24 mouse cellular contexts compared by ENCODE assay signal in genomic region chr7:43548206-43548605, GRCm38 (mm10). TPM values are rescaled to one million over a fixed set of nuclear protein-coding genes. Genes with fewer than 3 reads are reported as not detected.
DNase-seq lines count a peak whose midpoint lies in the region; ATAC-seq lines count a peak whose summit lies in the region.
"Had no signal": no experiment of that assay in that cellular context is flagged by ENCODE, and none has a peak within 500 bp of the region (broad histone marks: within the 10 kb centered on the region; RNA-seq: fewer than 3 reads in every experiment).

No protein-coding gene starts in this region.

- H3K4me1 ChIP-seq in hindbrain, embryonic 11.5 days (replicated peaks; ENCODE audit: control insufficient read depth, insufficient read depth, low read length), result no peaks in the 10 kb centered on the region
- H3K4me1 ChIP-seq: embryonic facial prominence, embryonic 15.5 days; forebrain, embryonic 10.5 days; forebrain, embryonic 15.5 days; heart, embryonic 10.5 days; intestine, embryonic 15.5 days had no signal

- no peak overlapping the region for H3K4me3 ChIP-seq in hindbrain, embryonic 11.5 days (ENCODE audit: low read depth, low read length)
- H3K4me3 ChIP-seq: embryonic facial prominence, embryonic 15.5 days; erythroblast, embryonic 14.5 days; forebrain, embryonic 10.5 days; forebrain, embryonic 15.5 days; heart, embryonic 10.5 days; intestine, embryonic 15.5 days had no signal

- 79% methylated on average over 4 of the region's 4 CpGs for WGBS in hindbrain, embryonic 11.5 days

- H3K27me3 ChIP-seq in hindbrain, embryonic 11.5 days (ENCODE audit: control insufficient read depth, insufficient read depth, low read length), result no peaks in the 10 kb centered on the region
- H3K27me3 ChIP-seq: embryonic facial prominence, embryonic 15.5 days; forebrain, embryonic 15.5 days; intestine, embryonic 15.5 days had no signal

- peak; percentile 29 for DNase-seq in NIH3T3 (ENCODE audit: low read depth)
- DNase-seq in adipocyte (ENCODE audit: low spot score), result peak; percentile 16
- DNase-seq in cerebellum, adult 8-10 months, result peak; percentile 37
- DNase-seq in cerebellum, postnatal 14 days, result peak; percentile 74 to 75
- DNase-seq in c-Kit-positive CD71-positive TER-119-positive erythroid progenitor cells, embryonic 14.5 days (ENCODE audit: low spot score), result no peak
- no peak for DNase-seq in hindbrain, embryonic 11.5 days (ENCODE audit: low spot score)
- DNase-seq in ovary, postnatal 10 days (ENCODE audit: low spot score), result no peak
- DNase-seq: adrenal gland, postnatal 10 days; gastrocnemius, postnatal 10 days; heart, postnatal 10 days; heart, postnatal 4 days; kidney, adult 18-20 months; kidney, postnatal 10 days had no signal

- H3K36me3 ChIP-seq in hindbrain, embryonic 11.5 days (ENCODE audit: control insufficient read depth, insufficient read depth, low read length), result no peaks in the 10 kb centered on the region
- H3K36me3 ChIP-seq: embryonic facial prominence, embryonic 15.5 days; forebrain, embryonic 10.5 days; forebrain, embryonic 15.5 days; heart, embryonic 10.5 days; intestine, embryonic 15.5 days had no signal

- H3K4me2 ChIP-seq in hindbrain, embryonic 11.5 days (replicated peaks; ENCODE audit: low read depth, low read length), result no peak overlapping the region
- H3K4me2 ChIP-seq: embryonic facial prominence, embryonic 15.5 days; forebrain, embryonic 15.5 days; hindbrain, embryonic 14.5 days; intestine, embryonic 15.5 days had no signal

- H3K9ac ChIP-seq in hindbrain, embryonic 11.5 days (ENCODE audit: low read depth, low read length), result no peak overlapping the region
- H3K9ac ChIP-seq: embryonic facial prominence, embryonic 15.5 days; forebrain, embryonic 15.5 days; hindbrain, embryonic 14.5 days; intestine, embryonic 15.5 days had no signal

- H3K9me3 ChIP-seq in hindbrain, embryonic 11.5 days (ENCODE audit: control insufficient read depth, low read length), result no peaks in the 10 kb centered on the region
- H3K9me3 ChIP-seq: embryonic facial prominence, embryonic 15.5 days; forebrain, embryonic 10.5 days; forebrain, embryonic 15.5 days; heart, embryonic 10.5 days; intestine, embryonic 15.5 days had no signal

- no peak overlapping the region for H3K27ac ChIP-seq in hindbrain, embryonic 11.5 days (ENCODE audit: low read depth, low read length)
- H3K27ac ChIP-seq: embryonic facial prominence, embryonic 15.5 days; forebrain, embryonic 10.5 days; forebrain, embryonic 15.5 days; heart, embryonic 10.5 days; hindbrain, embryonic 14.5 days; intestine, embryonic 15.5 days had no signal

- ATAC-seq in hindbrain, embryonic 11.5 days (ENCODE audit: low FRiP score), result no peak
- ATAC-seq: forebrain, embryonic 15.5 days; intestine, embryonic 15.5 days had no signal

RNA-seq across cellular contexts. Expression of gene Cd33, which starts 4.0 kb away (rescaled TPM):
- polyA plus RNA-seq in hindbrain, embryonic 11.5 days (2014; fragmentation: Nextera tagmentation; extraction: Ambion mirVana), result 1.2 and 1.8 TPM in 2 replicates
- polyA plus RNA-seq: erythroblast, embryonic 14.5 days had no signal

RNA-seq across cellular contexts. Expression of gene Zfp658, which starts 13.8 kb away (rescaled TPM):
- polyA plus RNA-seq in hindbrain, embryonic 11.5 days (2014; fragmentation: Nextera tagmentation; extraction: Ambion mirVana), result 6.7 and 7.7 TPM in 2 replicates
- polyA plus RNA-seq: erythroblast, embryonic 14.5 days had no signal

RNA-seq across cellular contexts. Expression of gene Zfp719, which starts 31.2 kb away (rescaled TPM):
- polyA plus RNA-seq in hindbrain, embryonic 11.5 days (2014; fragmentation: Nextera tagmentation; extraction: Ambion mirVana), result 17.1 and 18.5 TPM in 2 replicates
- polyA plus RNA-seq: erythroblast, embryonic 14.5 days had no signal

RNA-seq across cellular contexts. Expression of gene 4931406B18Rik, which starts 42.5 kb away (rescaled TPM):
- polyA plus RNA-seq in hindbrain, embryonic 11.5 days (2014; fragmentation: Nextera tagmentation; extraction: Ambion mirVana), result not detected in 2 replicates
- polyA plus RNA-seq: embryonic facial prominence, embryonic 11.5 days; embryonic facial prominence, embryonic 15.5 days; erythroblast, embryonic 14.5 days; forebrain, embryonic 10.5 days; forebrain, embryonic 15.5 days; gonadal fat pad, adult 2 months; heart, embryonic 10.5 days; heart, embryonic 14.5 days; intestine, embryonic 15.5 days; kidney, embryonic 14.5 days had no signal

RNA-seq across cellular contexts. Expression of gene Iglon5, which starts 58.3 kb away (rescaled TPM):
- 2.7 and 2.9 TPM in 2 replicates for polyA plus RNA-seq in hindbrain, embryonic 11.5 days (2014; fragmentation: Nextera tagmentation; extraction: Ambion mirVana)
- polyA plus RNA-seq: erythroblast, embryonic 14.5 days had no signal

Comparison
In these comparisons a context has a peak if more than half of its experiments do, and no peak if none do; other contexts are left out.
1. DNase-seq: peak in NIH3T3 (single experiment), adipocyte (single experiment), cerebellum, adult 8-10 months (single experiment) and cerebellum, postnatal 14 days (2 of 2); none in c-Kit-positive CD71-positive TER-119-positive erythroid progenitor cells, embryonic 14.5 days (single experiment), hindbrain, embryonic 11.5 days (single experiment) and ovary, postnatal 10 days (single experiment).